Mouse (Mus musculus) kidney, adult 9 months (tissue): Measurements from ENCODE around the gene Wbp1.

Experiments
- DNase-seq: peaks from one replicate; pipeline ENCODE4 v3.0.0; 2022

Gene Wbp1

DNA sequence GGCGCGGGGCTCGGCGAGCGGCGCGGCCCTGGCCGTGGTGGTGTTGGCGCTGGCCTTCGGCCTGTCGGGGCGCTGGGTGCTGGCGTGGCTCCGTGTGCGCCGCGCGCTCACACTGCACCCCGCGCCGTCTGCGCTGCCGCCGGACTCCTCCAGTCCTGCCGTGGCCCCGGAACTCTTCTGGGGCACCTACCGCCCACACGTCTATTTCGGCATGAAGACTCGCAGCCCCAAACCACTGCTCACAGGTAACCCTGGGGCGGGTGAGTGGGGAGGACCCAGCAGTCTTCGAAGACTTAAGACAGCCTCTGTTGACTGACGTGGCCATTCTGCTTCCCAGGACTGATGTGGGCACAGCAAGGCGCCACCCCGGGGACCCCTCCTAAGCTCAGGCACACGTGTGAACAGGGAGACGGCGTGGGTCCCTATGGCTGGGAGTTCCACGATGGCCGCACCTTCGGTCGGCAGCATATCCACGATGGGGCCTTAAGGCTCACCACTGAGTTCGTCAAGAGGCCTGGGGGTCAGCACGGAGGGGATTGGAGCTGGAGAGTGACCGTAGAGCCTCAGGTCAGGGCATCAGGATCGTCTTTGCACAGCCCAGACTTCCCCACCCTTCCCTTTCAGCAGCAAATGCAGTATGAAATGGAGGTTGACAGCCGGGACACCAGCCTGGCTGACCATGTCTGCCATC is 5.5 kb downstream of the Wbp1 start:
- no peak for DNase-seq

DNA sequence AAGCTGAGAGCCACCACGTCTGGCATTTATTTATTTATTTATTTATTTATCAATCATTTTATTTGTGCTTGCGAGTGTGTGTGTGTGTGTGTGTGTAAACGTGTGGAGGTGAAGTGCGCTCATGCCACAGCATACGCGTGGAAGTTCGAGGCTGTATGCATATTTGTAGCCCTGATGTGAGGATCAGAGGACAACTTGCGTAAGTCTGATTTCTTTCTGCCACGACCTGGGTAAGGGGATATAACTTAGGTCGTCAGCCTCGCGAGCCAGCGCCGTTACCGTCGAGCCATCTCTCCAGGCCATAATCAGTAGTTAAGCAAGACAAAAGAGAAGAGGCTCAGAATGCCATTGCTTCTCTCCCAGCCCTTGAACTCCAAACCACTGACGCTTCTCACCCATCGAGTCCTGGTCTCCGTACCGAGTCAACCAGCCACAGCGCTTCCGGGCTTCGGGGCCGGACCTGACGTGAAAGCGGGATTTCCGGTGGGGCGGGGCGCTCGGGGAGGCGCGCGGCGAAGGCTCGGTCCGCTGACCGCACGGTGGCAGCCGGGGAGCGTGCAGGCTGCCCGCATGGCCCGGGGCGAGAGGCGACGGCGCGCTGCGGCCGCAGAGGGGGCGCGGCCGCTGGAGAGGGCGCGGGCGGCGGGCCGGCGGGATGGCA is 6.2 kb downstream of the Wbp1 start, which contains the start of gene Mogs:
Mogs (plus strand) TSS at position 486 of the 661 bp plus-strand sequence.
- DNase-seq, result peak; percentile 94

- DNase-seq, result no peak
Observed at GRCm38 (mm10) chr6:83111510-83112136, 9.7 kb downstream of the Wbp1 start.

DNA sequence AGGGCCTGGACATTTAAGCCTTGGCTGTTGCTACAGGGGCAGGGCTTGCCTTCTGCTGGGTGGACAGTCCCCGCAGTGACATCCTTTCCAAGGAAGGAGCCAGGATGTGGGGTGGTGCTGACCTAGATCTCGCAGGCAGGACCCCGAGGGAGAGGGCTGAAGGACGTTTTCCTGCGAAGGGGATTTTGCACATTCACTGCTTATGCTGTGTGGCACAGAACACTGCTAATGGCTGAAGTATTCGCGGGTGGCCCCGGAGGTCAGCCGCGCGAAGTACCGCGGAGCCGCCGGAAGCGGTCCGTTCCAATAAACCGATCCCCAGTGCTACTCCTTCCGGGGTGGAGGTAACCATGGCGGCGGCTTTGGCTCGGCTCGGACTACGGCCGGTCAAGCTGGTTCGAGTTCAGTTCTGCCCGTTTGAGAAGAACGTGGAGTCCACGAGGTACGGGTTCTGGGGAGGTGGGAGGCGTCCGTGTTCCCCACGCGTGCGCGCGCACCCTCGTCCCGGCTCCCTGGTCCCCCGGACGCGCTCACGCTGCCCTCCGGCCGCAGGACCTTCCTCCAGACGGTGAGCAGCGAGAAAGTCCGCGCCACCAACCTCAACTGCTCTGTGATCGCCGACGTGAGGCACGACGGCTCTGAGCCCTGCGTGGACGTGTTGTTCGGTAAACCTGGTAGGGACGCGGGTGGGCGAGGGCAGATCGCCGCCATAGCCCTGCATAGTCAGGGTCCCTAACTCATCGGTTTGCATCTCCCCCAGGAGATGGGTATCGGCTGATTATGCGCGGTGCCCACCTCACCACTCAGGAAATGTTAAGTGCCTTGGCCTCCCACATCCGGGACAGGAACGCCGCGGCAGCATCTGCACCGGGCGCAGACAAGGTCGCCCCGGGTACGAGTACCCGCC is 12.3 kb downstream of the Wbp1 start, which contains the start of gene Mrpl53:
Mrpl53 (plus strand) TSS at position 279 of the 907 bp plus-strand sequence.
- DNase-seq, result peak; percentile 85

DNA sequence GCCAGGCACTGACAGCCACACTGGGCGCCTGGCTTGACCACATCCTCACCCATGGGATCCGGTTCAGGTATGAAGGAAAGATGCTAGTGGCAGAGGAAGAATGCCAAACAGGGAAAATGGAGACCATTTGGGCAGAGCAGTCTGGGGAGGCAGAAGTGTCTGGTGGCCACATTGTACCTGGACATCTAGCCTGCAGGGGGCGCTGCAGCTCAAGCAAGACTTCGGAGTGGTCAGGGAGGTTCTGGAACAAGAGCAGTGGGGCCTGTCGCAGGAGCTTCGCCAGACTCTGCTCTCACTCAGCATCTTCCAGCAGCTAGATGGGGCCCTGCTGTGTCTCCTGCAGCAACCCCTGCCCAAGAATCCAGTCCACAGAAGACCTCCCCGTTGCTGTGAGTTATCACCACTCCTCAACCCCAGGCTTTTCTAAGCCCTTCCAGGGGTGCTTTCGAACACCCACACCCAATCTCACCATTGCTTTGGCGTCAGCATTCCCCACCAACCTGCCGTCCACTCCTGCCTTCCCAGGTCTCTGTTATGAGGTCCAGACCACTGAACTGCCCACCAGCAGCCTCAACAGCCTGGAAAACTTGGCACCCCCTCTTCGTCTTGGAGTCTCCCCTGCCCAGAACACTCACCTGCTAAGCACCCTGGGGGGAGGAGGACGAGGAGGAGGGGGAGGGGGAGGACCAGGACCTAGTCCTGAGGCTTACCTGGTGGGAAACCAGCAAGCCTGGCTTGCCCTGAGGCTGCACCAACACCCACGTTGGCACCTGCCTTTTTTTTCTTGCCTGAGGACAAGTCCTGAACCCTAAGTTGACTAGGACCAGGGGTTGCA is 13.6 kb downstream of the Wbp1 start:
- peak; percentile 84 for DNase-seq

- no peak for DNase-seq
Observed at GRCm38 (mm10) chr6:83104158-83104557, 17.2 kb downstream of the Wbp1 start.

DNA sequence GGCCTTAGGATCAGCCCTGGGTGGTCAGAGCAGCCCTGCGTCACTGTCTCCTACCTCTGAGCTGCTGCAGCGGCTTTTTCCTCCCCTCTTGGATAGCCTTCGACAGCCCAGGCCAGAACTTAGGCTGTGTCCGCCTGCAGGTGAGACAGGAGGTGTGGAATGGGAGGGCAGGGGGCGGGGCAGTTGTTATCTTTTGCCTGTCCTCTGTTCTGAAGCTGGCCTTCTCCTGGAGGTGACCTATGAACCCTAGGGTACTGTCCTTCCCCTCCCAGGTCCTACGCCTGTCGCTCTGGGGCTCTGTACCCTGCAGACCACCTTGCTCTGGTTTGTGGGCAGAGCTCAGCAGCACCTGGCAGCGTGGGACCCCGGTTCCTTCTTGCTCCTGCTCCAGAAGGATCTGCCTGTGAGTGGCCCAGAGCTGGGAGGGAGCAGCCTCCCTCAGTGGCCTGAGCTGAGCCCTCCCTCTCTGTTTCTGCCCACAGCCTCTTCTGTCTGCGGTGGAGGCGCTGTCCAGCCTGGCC is 18.2 kb downstream of the Wbp1 start:
- DNase-seq, result no peak

DNA sequence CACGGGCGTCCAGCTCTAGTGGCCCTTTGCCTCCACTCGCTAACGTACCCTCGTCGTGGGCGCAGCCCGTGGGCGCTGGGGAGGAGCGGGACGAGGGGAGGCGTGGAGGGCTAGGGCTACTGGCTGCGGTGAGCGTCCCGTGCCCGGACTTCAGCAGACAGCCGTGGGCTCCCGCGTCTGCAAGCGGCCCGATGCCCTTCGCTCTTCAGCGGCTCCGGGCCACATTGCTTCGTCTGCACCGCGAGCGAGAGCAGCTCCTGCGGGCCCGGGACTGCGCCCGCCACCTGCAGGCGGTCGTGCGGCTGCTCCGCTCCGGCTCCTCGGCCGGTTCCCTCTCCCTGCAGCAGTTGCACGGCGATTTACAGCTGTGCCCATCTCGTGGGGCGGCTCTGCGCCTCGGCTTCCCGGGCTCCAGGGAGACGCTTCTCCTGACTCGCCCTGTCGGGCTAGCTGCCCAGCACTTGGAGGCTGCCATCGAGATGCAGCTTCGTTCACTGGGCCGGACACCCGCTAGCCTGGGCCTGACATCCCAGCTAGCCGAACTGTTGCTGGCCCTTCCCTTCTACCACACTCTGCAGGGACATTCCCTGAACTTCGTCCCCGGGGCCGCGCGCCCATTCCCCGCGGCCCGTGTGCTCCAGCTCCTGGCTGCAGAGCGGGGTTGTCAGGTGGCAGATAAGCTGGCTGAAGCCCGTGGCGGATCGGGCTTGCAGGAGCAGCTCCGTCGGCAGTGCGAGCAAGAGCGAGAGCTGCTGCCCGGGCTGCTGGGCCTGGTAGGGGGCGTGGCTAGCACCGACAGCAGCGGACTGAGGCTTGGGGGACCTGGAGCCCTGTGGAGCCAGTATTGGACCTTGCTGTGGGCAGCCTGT is 19.4 kb downstream of the Wbp1 start:
- DNase-seq, result peak; percentile 60

DNA sequence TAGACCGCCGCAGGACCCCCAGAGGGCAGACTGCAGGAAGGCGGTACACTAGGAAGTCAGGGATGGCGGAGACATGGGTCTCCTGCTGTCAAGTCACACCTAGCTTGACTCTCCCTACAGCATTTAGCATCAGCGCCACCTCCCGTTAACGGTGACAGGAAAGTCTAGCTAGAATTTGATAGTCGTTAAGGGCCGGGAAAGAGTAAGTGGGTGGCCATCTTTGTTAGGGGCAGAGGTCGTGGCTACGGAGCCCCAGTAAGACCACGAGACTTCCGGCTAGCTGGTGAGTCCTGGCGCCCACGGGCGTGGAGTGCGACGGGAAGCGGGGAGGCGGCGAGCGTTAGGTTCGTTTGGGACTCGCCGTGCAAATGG is 20.1 kb downstream of the Wbp1 start, which contains the start of the genes Ccdc142 and Gm42688:
Ccdc142 (plus strand) TSS at position 286 of the 372 bp plus-strand sequence.
Gm42688 (plus strand) TSS at position 302 of the 372 bp plus-strand sequence.
- peak; percentile 97 for DNase-seq

DNA sequence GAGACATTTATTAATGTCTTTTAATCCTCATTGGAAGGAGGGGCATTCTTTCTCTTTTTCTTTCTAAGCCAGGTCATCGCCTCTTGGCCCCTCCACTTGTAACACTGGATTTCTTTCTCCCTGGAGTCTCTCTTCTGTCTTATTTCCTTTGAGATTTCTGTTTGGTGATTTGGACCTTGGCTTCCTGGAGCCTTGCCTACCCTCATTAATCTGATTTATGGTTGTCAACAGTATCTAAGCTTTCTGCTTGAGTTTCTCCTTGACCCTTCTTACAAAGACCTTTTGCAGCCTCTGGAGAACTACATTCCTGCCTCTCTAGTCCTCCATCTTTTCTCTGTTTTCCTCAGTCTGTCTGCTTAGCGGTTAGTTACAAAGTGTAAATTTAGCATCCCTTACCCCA is 22.9 kb downstream of the Wbp1 start:
- peak; percentile 93 for DNase-seq

GRCm38 (mm10) chr6:83095968-83096367 is 25.4 kb downstream of the Wbp1 start:
- DNase-seq, result no peak

DNA sequence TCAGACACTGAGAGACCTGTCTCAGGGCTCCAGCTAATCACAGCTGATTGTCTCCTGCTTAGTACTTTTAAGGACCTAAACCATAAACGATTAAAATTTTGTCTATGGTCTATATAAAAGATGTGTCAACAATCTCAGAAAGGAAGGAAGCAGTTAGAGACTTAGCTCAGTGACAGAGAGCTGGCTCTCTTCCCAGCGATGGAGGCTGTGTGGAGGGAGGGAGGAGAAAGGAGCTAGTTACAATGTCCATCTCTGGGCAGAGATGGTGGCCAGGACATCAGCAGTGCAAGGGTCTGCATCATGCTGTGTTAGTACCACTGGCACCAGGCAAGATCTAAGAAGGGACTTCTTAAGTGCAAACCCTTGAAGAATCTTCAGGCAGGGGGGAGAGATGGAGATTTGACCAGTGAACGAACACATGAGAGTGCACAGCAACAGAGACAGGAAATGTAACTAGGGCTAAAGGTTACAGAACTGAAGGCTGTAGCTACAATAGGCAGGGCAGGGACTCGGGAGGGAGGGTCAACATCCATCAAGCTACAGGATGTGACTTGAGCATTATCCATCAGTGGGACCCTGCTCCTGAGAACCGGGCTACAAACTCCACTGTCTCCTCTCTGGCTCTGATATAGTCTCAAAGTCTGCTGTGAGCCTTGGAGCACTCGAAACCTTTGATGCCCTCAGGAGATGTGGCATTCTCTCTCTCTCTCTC is 28.8 kb downstream of the Wbp1 start:
- no peak for DNase-seq

GRCm38 (mm10) chr6:83087926-83088260 is 33.5 kb downstream of the Wbp1 start:
- no peak for DNase-seq

DNA sequence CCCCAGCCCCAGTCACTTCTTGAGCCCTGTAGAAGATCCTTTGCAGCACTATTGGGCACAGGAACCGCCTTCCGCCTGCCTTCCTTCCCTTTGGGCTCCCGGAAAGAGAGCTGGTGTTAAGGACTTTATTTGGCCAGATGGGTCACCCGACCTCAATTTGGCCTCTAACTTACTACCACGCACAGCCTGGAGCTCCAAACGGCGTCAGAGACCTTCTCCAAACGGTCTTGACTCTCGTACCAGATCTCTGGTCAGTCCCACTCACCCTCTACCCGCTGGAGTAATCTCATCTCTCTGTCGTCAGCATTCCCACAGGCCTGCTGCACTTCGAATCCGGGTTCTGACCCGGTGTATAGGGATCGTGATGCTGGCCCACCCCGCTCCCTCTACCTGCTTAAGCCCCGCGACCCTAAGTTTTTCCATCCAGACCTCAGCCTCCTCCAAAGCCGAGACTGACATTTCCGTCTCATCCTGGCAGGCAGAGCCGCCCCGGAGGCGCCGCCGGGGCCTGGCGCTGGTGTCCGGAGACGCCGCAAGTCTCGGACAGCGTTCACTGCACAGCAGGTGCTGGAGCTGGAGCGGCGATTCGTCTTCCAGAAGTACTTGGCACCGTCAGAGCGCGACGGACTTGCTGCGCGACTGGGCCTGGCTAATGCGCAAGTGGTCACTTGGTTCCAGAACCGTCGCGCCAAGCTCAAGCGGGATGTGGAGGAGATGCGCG is 34.0 kb downstream of the Wbp1 start:
- DNase-seq, result peak; percentile 41

GRCm38 (mm10) chr6:83086121-83087035 is 35.0 kb downstream of the Wbp1 start, which contains the start of gene Lbx2:
Gene Lbx2 (plus strand): TSS chr6:83086367.
- DNase-seq, result no peak

DNA sequence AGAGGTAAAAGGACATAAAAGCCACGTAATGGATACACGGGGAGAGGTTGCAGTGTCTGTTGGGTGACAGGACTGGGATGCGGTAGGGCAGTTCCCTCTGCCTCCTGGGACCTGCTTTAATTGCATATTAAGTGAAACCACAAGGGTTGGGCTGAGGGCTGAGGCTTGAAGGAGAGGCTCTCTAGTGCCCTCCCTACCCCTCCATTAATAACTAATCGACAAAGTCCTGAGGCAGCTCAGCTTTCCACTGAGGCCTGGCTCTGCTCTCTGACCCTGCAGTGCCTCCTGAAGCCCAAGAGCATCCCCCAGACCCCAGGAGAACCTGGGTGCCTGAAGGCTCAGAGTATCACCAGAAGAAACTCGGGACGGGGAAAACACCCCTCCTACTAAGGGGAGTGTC is 36.9 kb downstream of the Wbp1 start:
- DNase-seq, result peak; percentile 39

DNA sequence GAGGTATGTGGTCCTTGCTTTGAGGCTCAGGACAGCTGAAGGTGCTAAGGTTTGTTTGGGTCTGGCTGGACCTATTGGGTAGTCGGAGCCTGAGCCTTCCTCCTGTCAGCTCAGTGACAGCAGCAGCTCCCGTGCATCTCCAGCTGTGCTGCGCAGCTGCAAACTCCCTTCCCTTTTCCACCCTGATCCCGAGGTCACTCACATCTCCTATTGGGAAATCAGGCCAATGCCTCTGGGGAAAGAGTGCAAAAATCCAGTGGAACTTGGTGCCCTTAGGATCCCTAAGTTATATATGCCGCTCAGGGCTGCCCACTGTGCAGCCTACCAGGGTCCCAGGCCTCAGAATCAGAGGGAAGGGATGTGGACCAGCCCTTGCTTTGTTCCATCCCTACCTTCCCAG is 37.9 kb downstream of the Wbp1 start:
- DNase-seq, result no peak

DNA sequence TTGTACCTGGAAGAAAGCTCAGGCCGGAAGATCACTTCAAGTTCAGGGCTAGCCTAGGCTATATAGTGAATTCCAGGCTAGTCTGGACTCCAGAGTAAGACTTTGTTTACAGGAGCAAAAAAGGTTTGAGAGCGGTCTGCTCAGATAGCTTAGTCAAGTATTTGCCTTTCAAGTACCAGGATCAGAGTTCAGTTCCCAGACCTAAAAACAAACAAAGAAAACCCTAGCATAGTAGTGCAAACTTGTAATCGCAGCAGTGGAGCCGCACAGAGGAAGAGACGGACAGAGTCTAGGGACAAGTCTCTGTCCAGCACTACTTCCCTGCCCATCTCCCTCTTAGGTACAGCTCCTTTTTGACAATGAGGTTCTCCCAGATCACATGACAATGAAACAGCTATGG is 41.1 kb downstream of the Wbp1 start:
- DNase-seq, result no peak
